In genomic region chr13:56549364-56549763, GRCm38 (mm10) we compare ENCODE assay signal across 13 mouse cellular contexts. TPM values are rescaled to one million over a fixed set of nuclear protein-coding genes. Genes with fewer than 3 reads are reported as not detected.
DNase-seq lines count a peak whose midpoint lies in the region; ATAC-seq and TF ChIP-seq lines count a peak whose summit lies in the region.
"Had no signal": no experiment of that assay in that cellular context is flagged by ENCODE, and none has a peak within 500 bp of the region (broad histone marks: within the 10 kb centered on the region; RNA-seq: fewer than 3 reads in every experiment).

No protein-coding gene starts in this region.

- TF ChIP-seq POLR2A in lung, adult 2 months (IDR thresholded peaks at IDR 0.05; ENCODE audit: borderline replicate concordance, extremely low read depth, low read depth, low read length) = no peak

- 36% methylated on average over 4 of the region's 4 CpGs for WGBS in lung, adult 2 months
- 34% methylated on average over 4 of the region's 4 CpGs for WGBS in intestine, embryonic 16.5 days

- no peak overlapping the region for H3K27ac ChIP-seq in intestine, embryonic 16.5 days (ENCODE audit: low read length)
- H3K27ac ChIP-seq: heart, embryonic 13.5 days; liver, embryonic 15.5 days; stomach, embryonic 15.5 days had no signal

- no peaks in the 10 kb centered on the region for H3K36me3 ChIP-seq in intestine, embryonic 16.5 days (ENCODE audit: control insufficient read depth, insufficient read depth, low read length)
- H3K36me3 ChIP-seq: heart, embryonic 13.5 days; liver, embryonic 15.5 days; stomach, embryonic 15.5 days had no signal

- H3K4me1 ChIP-seq in lung, adult 2 months (ENCODE audit: control insufficient read depth, insufficient read depth, low read length) = no peaks in the 10 kb centered on the region; the same call in 1 of the 2 replicates
- H3K4me1 ChIP-seq in intestine, embryonic 16.5 days (ENCODE audit: control insufficient read depth, insufficient read depth, low read length) = peaks cover 19% of the 10 kb centered on the region

- no peak overlapping the region for H3K4me3 ChIP-seq in lung, adult 2 months (replicated peaks; ENCODE audit: extremely low read depth, low read depth, low read length)
- no peak overlapping the region for H3K4me3 ChIP-seq in intestine, embryonic 16.5 days (ENCODE audit: low read length)
- H3K4me3 ChIP-seq: heart, embryonic 13.5 days; liver, embryonic 15.5 days; stomach, embryonic 15.5 days had no signal

- H3K4me2 ChIP-seq in intestine, embryonic 16.5 days (ENCODE audit: low read depth, low read length) = no peak overlapping the region
- H3K4me2 ChIP-seq: heart, embryonic 13.5 days; liver, embryonic 15.5 days; stomach, embryonic 15.5 days had no signal

- no peak for ATAC-seq in intestine, embryonic 16.5 days

- TF ChIP-seq CTCF in lung, adult 2 months (IDR thresholded peaks at IDR 0.05; ENCODE audit: insufficient read depth, low read length) = no peak

- H3K27me3 ChIP-seq in intestine, embryonic 16.5 days (replicated peaks; ENCODE audit: control insufficient read depth, insufficient read depth, low read length) = no peaks in the 10 kb centered on the region
- H3K27me3 ChIP-seq: heart, embryonic 13.5 days; liver, embryonic 15.5 days; stomach, embryonic 15.5 days had no signal

- no peak overlapping the region for H3K9ac ChIP-seq in intestine, embryonic 16.5 days (ENCODE audit: low read depth, low read length)
- H3K9ac ChIP-seq: heart, embryonic 13.5 days; liver, embryonic 15.5 days; stomach, embryonic 15.5 days had no signal

- no peaks in the 10 kb centered on the region for H3K9me3 ChIP-seq in intestine, embryonic 16.5 days (ENCODE audit: control insufficient read depth, low read length)
- H3K9me3 ChIP-seq: heart, embryonic 13.5 days; liver, embryonic 15.5 days; stomach, embryonic 15.5 days had no signal

- DNase-seq in lung, postnatal 10 days = peak; percentile 32
- no peak for DNase-seq in lung, adult 2 months
- peak; percentile 79 for DNase-seq in adrenal gland, postnatal 10 days
- DNase-seq in heart, adult 9 months (ENCODE audit: low spot score in 2 of 2) = peak; percentile 73 to 79
- peak; percentile 30 for DNase-seq in lung, postnatal 36 days
- no peak for DNase-seq in left cerebral cortex, adult 11 months (ENCODE audit: low spot score)
- no peak for DNase-seq in cerebellum, adult 8-10 months

RNA-seq across cellular contexts. Expression of gene Lect2, which starts 1.1 kb away (rescaled TPM):
- not detected in 2 replicates for polyA plus RNA-seq in lung, adult 2 months (2012; rRNA removed)
- 10 to 100 TPM; 31.2 to 68.1 TPM for total RNA-seq in adrenal gland, postnatal 10 days (2021)
- 10.3 and 15.4 TPM in 2 replicates for polyA plus RNA-seq in intestine, embryonic 16.5 days (2015; fragmentation: Nextera tagmentation; extraction: Ambion mirVana)
- total RNA-seq: layer of hippocampus, postnatal 14 days had no signal
- polyA plus RNA-seq: forebrain, embryonic 11.5 days had no signal

RNA-seq across cellular contexts. Expression of gene Fbxl21, which starts 27.1 kb away (rescaled TPM):
- 1.2 and 1.3 TPM in 2 replicates for polyA plus RNA-seq in lung, adult 2 months (2012; rRNA removed)
- total RNA-seq in adrenal gland, postnatal 10 days (2021) = 1 to 10 TPM; 2.5 to 4.5 TPM
- polyA plus RNA-seq in intestine, embryonic 16.5 days (2015; fragmentation: Nextera tagmentation; extraction: Ambion mirVana) = 1.6 and 2.1 TPM in 2 replicates

RNA-seq across cellular contexts. Expression of gene Tgfbi, which starts 60.0 kb away (rescaled TPM):
- 50.8 and 53.9 TPM in 2 replicates for polyA plus RNA-seq in lung, adult 2 months (2012; rRNA removed)
- 10 to 100 TPM; 52.0 to 57.7 TPM for total RNA-seq in adrenal gland, postnatal 10 days (2021)
- polyA plus RNA-seq in intestine, embryonic 16.5 days (2015; fragmentation: Nextera tagmentation; extraction: Ambion mirVana) = 122 and 124 TPM in 2 replicates

Comparison
In these comparisons a context has a peak if more than half of its experiments do, and no peak if none do; other contexts are left out.
1. DNase-seq: peak in lung, postnatal 10 days (single experiment), adrenal gland, postnatal 10 days (single experiment), heart, adult 9 months (2 of 2) and lung, postnatal 36 days (single experiment); none in lung, adult 2 months (single experiment), left cerebral cortex, adult 11 months (single experiment) and cerebellum, adult 8-10 months (single experiment).
2. RNA of gene Lect2, which starts 1.1 kb away (polyA plus RNA-seq): 10.3 to 15.4 TPM in intestine, embryonic 16.5 days; not detected in lung, adult 2 months; every median in the first group is over 10 times any median in the second.